Mouse (Mus musculus): ENCODE measurements around the gene Cpne7. TPM values are rescaled to one million over a fixed set of nuclear protein-coding genes. Genes with fewer than 3 reads are reported as not detected.

Gene Cpne7
- total and polyA plus RNA-seq, 3 experiments = 3.5 to 4.5 TPM; not detected in 1

- DNase-seq (ENCODE audit: low read depth, low spot score) = no peak
- H3K79me2 ChIP-seq (ENCODE audit: control insufficient read depth, insufficient read depth, low read length, poor library complexity) = no peaks in the 10 kb centered on the region
- no peak overlapping the region for H3K4me3 ChIP-seq (ENCODE audit: control insufficient read depth in 1 of 2, insufficient read depth in 1 of 2, low read depth in 2 of 2, low read length in 2 of 2)
- H3K4me1 ChIP-seq (ENCODE audit: control insufficient read depth in 1 of 2, insufficient read depth in 2 of 2, low read length in 2 of 2) = no peaks in the 10 kb centered on the region
- no peak overlapping the region for H3K27ac ChIP-seq (ENCODE audit: control insufficient read depth, low read depth, low read length)
- H3K36me3 ChIP-seq (ENCODE audit: control insufficient read depth in 1 of 2, insufficient read depth in 2 of 2, low read length in 2 of 2) = no peaks in the 10 kb centered on the region
- no peaks in the 10 kb centered on the region for H3K9me3 ChIP-seq (replicated peaks; ENCODE audit: insufficient read depth, low read length)
- TF ChIP-seq ZC3H11A (IDR thresholded peaks at IDR 0.05; ENCODE audit: low read depth, low read length) (no peak), MAFK (IDR thresholded peaks at IDR 0.05; ENCODE audit: borderline replicate concordance, low read depth, low read length) (no peak), E2F4 (IDR thresholded peaks at IDR 0.05; ENCODE audit: borderline replicate concordance, low read depth, low read length) (no peak), BHLHE40 (IDR thresholded peaks at IDR 0.05; ENCODE audit: borderline replicate concordance, low read depth, low read length) (no peak), NELFE (IDR thresholded peaks at IDR 0.05; ENCODE audit: low read depth, low read length) (no peak), GATA1 (IDR thresholded peaks at IDR 0.05; ENCODE audit: low read depth, low read length) (no peak), POLR2A (IDR thresholded peaks at IDR 0.05; ENCODE audit: control insufficient read depth in 1 of 2, insufficient read depth in 1 of 2, low read depth in 1 of 2, low read length in 2 of 2, poor library complexity in 1 of 2) (no peak), RCOR1 (IDR thresholded peaks at IDR 0.05; ENCODE audit: low read depth, low read length) (no peak), CHD2 (IDR thresholded peaks at IDR 0.05; ENCODE audit: low read length) (no peak), MXI1 (IDR thresholded peaks at IDR 0.05; ENCODE audit: low read depth, low read length) (no peak), USF1 (IDR thresholded peaks at IDR 0.05; ENCODE audit: low read depth, low read length) (no peak), NRF1 (IDR thresholded peaks at IDR 0.05; ENCODE audit: insufficient read depth, low read depth, low read length, poor library complexity, severe bottlenecking) (no peak), MAZ (IDR thresholded peaks at IDR 0.05; ENCODE audit: low read depth, low read length) (no peak), EP300 (IDR thresholded peaks at IDR 0.05; ENCODE audit: low read depth in 1 of 2, low read length in 2 of 2) (no peak)
- H3K9ac ChIP-seq (ENCODE audit: control insufficient read depth, low read depth, low read length, poor library complexity, severe bottlenecking) = no peak overlapping the region
- 0 out of 4 replicates have a peak, but pooled peaks cover 0 to 1% of the 10 kb centered on the region in 2 experiments for H3K27me3 ChIP-seq (ENCODE audit: control insufficient read depth in 1 of 2, insufficient read depth in 2 of 2, low read length in 2 of 2)
Observed at GRCm38 (mm10) chr8:123181391-123181790, 64.2 kb downstream of the Cpne7 start.

Other genes starting within 250 kb of the Cpne7 start
- gene Ankrd11, start 75.1 kb upstream of the Cpne7 start, total RNA-seq (2012; rRNA removed) = 49.2 and 57.8 TPM in 2 replicates
- gene Ankrd11, start 75.1 kb upstream of the Cpne7 start, polyA plus RNA-seq (2012; ENCODE audit: insufficient read depth in 1 of 2, insufficient read length in 2 of 2, low read depth in 1 of 2, low replicate concordance in 2 of 2, missing spikeins in 1 of 2) = 100 to 1,000 TPM in 1 of 2 experiments, 10 to 100 TPM in 1; 87.7 to 235 TPM
- 28.9 and 32.0 TPM in 2 replicates for gene Spg7, start 54.4 kb upstream of the Cpne7 start, total RNA-seq (2012; rRNA removed)
- gene Spg7, start 54.4 kb upstream of the Cpne7 start, polyA plus RNA-seq (2012; ENCODE audit: insufficient read depth in 1 of 2, insufficient read length in 2 of 2, low read depth in 1 of 2, low replicate concordance in 2 of 2, missing spikeins in 1 of 2) = 10 to 100 TPM in 1 of 2 experiments, not detected in 1; 36.0 TPM
- gene Rpl13, start 15.0 kb upstream of the Cpne7 start, total RNA-seq (2012; rRNA removed) = 2,918 and 3,113 TPM in 2 replicates
- 1,000 to 10,000 TPM in 1 of 2 experiments, not detected in 1; 1,306 TPM for gene Rpl13, start 15.0 kb upstream of the Cpne7 start, polyA plus RNA-seq (2012; ENCODE audit: insufficient read depth in 1 of 2, insufficient read length in 2 of 2, low read depth in 1 of 2, low replicate concordance in 2 of 2, missing spikeins in 1 of 2)
- gene Sult5a1, start 40.9 kb downstream of the Cpne7 start, total RNA-seq (2012; rRNA removed) = 0.15 TPM in 1 of 2 replicates, not detected in the other
- gene Sult5a1, start 40.9 kb downstream of the Cpne7 start, polyA plus RNA-seq (2012; ENCODE audit: insufficient read depth in 1 of 2, insufficient read length in 2 of 2, low read depth in 1 of 2, low replicate concordance in 2 of 2, missing spikeins in 1 of 2) = not detected
- gene Dpep1, start 68.9 kb downstream of the Cpne7 start, total RNA-seq (2012; rRNA removed) = not detected in 2 replicates
- gene Dpep1, start 68.9 kb downstream of the Cpne7 start, polyA plus RNA-seq (2012; ENCODE audit: insufficient read depth in 1 of 2, insufficient read length in 2 of 2, low read depth in 1 of 2, low replicate concordance in 2 of 2, missing spikeins in 1 of 2) = not detected
- gene Chmp1a, start 95.4 kb downstream of the Cpne7 start, total RNA-seq (2012; rRNA removed) = 68.6 and 80.5 TPM in 2 replicates
- gene Chmp1a, start 95.4 kb downstream of the Cpne7 start, polyA plus RNA-seq (2012; ENCODE audit: insufficient read depth in 1 of 2, insufficient read length in 2 of 2, low read depth in 1 of 2, low replicate concordance in 2 of 2, missing spikeins in 1 of 2) = 10 to 100 TPM in 1 of 2 experiments, not detected in 1; 85.7 TPM
- gene Spata33, start 95.5 kb downstream of the Cpne7 start, total RNA-seq (2012; rRNA removed) = 0.98 and 1.2 TPM in 2 replicates
- 1 to 10 TPM in 1 of 2 experiments, not detected in 1; 1.4 TPM for gene Spata33, start 95.5 kb downstream of the Cpne7 start, polyA plus RNA-seq (2012; ENCODE audit: insufficient read depth in 1 of 2, insufficient read length in 2 of 2, low read depth in 1 of 2, low replicate concordance in 2 of 2, missing spikeins in 1 of 2)
- 23.2 and 28.0 TPM in 2 replicates for gene Cdk10, start 107.5 kb downstream of the Cpne7 start, total RNA-seq (2012; rRNA removed)
- gene Cdk10, start 107.5 kb downstream of the Cpne7 start, polyA plus RNA-seq (2012; ENCODE audit: insufficient read depth in 1 of 2, insufficient read length in 2 of 2, low read depth in 1 of 2, low replicate concordance in 2 of 2, missing spikeins in 1 of 2) = 10 to 100 TPM in 1 of 2 experiments, not detected in 1; 43.8 TPM
- gene Spata2l, start 118.9 kb downstream of the Cpne7 start, total RNA-seq (2012; rRNA removed) = 1.2 and 1.9 TPM in 2 replicates
- 1 to 10 TPM in 1 of 2 experiments, not detected in 1; 3.1 TPM for gene Spata2l, start 118.9 kb downstream of the Cpne7 start, polyA plus RNA-seq (2012; ENCODE audit: insufficient read depth in 1 of 2, insufficient read length in 2 of 2, low read depth in 1 of 2, low replicate concordance in 2 of 2, missing spikeins in 1 of 2)
- gene Zfp276, start 136.8 kb downstream of the Cpne7 start, total RNA-seq (2012; rRNA removed) = 11.8 and 16.0 TPM in 2 replicates
- gene Zfp276, start 136.8 kb downstream of the Cpne7 start, polyA plus RNA-seq (2012; ENCODE audit: insufficient read depth in 1 of 2, insufficient read length in 2 of 2, low read depth in 1 of 2, low replicate concordance in 2 of 2, missing spikeins in 1 of 2) = 10 to 100 TPM in 1 of 2 experiments, not detected in 1; 19.2 TPM
- gene Vps9d1, start 137.0 kb downstream of the Cpne7 start, total RNA-seq (2012; rRNA removed) = 3.0 and 4.4 TPM in 2 replicates
- 10 to 100 TPM in 1 of 2 experiments, not detected in 1; 12.2 TPM for gene Vps9d1, start 137.0 kb downstream of the Cpne7 start, polyA plus RNA-seq (2012; ENCODE audit: insufficient read depth in 1 of 2, insufficient read length in 2 of 2, low read depth in 1 of 2, low replicate concordance in 2 of 2, missing spikeins in 1 of 2)
- gene Fanca, start 201.2 kb downstream of the Cpne7 start, total RNA-seq (2012; rRNA removed) = 22.9 and 32.2 TPM in 2 replicates
- 10 to 100 TPM in 1 of 2 experiments, not detected in 1; 75.9 TPM for gene Fanca, start 201.2 kb downstream of the Cpne7 start, polyA plus RNA-seq (2012; ENCODE audit: insufficient read depth in 1 of 2, insufficient read length in 2 of 2, low read depth in 1 of 2, low replicate concordance in 2 of 2, missing spikeins in 1 of 2)
- 1.1 and 2.8 TPM in 2 replicates for gene Spire2, start 215.3 kb downstream of the Cpne7 start, total RNA-seq (2012; rRNA removed)
- gene Spire2, start 215.3 kb downstream of the Cpne7 start, polyA plus RNA-seq (2012; ENCODE audit: insufficient read depth in 1 of 2, insufficient read length in 2 of 2, low read depth in 1 of 2, low replicate concordance in 2 of 2, missing spikeins in 1 of 2) = 1 to 10 TPM in 1 of 2 experiments, not detected in 1; 5.4 TPM